Mouse (Mus musculus): ENCODE results near the gene Angel1. TPM values are rescaled to one million over a fixed set of nuclear protein-coding genes. Genes with fewer than 3 reads are reported as not detected.
A peak's percentile ranks its signal among the peaks of the same experiment; 100 is the strongest.

Gene Angel1
- total and polyA plus RNA-seq, 3 experiments: 1.3 to 5.3 TPM; not detected in 1

GRCm38 (mm10) chr12:86769819-86770218 is 43.6 kb upstream of the Angel1 start:
- H3K27ac ChIP-seq (ENCODE audit: control insufficient read depth, low read depth, low read length): no peak overlapping the region
- peaks cover 0 to 3% of the 10 kb centered on the region in 2 experiments; a peak in 1 of 4 replicates for H3K36me3 ChIP-seq (ENCODE audit: control insufficient read depth in 1 of 2, insufficient read depth in 2 of 2, low read length in 2 of 2)
- no peaks in the 10 kb centered on the region for H3K9me3 ChIP-seq (replicated peaks; ENCODE audit: insufficient read depth, low read length)
- H3K4me3 ChIP-seq (ENCODE audit: control insufficient read depth in 1 of 2, insufficient read depth in 1 of 2, low read depth in 2 of 2, low read length in 2 of 2): no peak overlapping the region
- H3K4me1 ChIP-seq (ENCODE audit: control insufficient read depth in 1 of 2, insufficient read depth in 2 of 2, low read length in 2 of 2): peaks cover 0 to 8% of the 10 kb centered on the region in 2 experiments; a peak in 3 of 4 replicates
- no peaks in the 10 kb centered on the region for H3K79me2 ChIP-seq (ENCODE audit: control insufficient read depth, insufficient read depth, low read length, poor library complexity)
- DNase-seq (ENCODE audit: low read depth, low spot score): no peak
- no peak overlapping the region for H3K9ac ChIP-seq (ENCODE audit: control insufficient read depth, low read depth, low read length, poor library complexity, severe bottlenecking)
- no peaks in the 10 kb centered on the region for H3K27me3 ChIP-seq (ENCODE audit: control insufficient read depth in 1 of 2, insufficient read depth in 2 of 2, low read length in 2 of 2)
- TF ChIP-seq CHD2 (IDR thresholded peaks at IDR 0.05; ENCODE audit: low read length) (no peak), EP300 (IDR thresholded peaks at IDR 0.05; ENCODE audit: low read depth in 1 of 2, low read length in 2 of 2) (no peak), POLR2AphosphoS5 (IDR thresholded peaks at IDR 0.05; ENCODE audit: borderline replicate concordance, low read depth, low read length) (no peak), MYB (IDR thresholded peaks at IDR 0.05; ENCODE audit: low read depth, low read length) (no peak), HCFC1 (IDR thresholded peaks at IDR 0.05; ENCODE audit: low read depth, low read length) (no peak), MEF2A (IDR thresholded peaks at IDR 0.05; ENCODE audit: extremely low read depth, insufficient replicate concordance, low read depth, low read length, poor library complexity, severe bottlenecking) (no peak), NELFE (IDR thresholded peaks at IDR 0.05; ENCODE audit: low read depth, low read length) (no peak), BHLHE40 (IDR thresholded peaks at IDR 0.05; ENCODE audit: borderline replicate concordance, low read depth, low read length) (no peak), GABPA (IDR thresholded peaks at IDR 0.05; ENCODE audit: low read depth, low read length) (no peak), CTCF (IDR thresholded peaks at IDR 0.05 in 2 of 3, conservative IDR thresholded peaks at IDR 0.05 in 1 of 3; ENCODE audit: control insufficient read depth in 1 of 3, insufficient read depth in 1 of 3, low read depth in 2 of 3, low read length in 3 of 3, poor library complexity in 1 of 3, severe bottlenecking in 1 of 3) (no peak), ETS1 (IDR thresholded peaks at IDR 0.05; ENCODE audit: low read depth, low read length) (no peak), USF2 (IDR thresholded peaks at IDR 0.05; ENCODE audit: borderline replicate concordance in 1 of 2, insufficient read depth in 1 of 2, low read depth in 1 of 2, low read length in 2 of 2) (no peak), POLR2AphosphoS2 (IDR thresholded peaks at IDR 0.05; ENCODE audit: low read length) (no peak), USF1 (IDR thresholded peaks at IDR 0.05; ENCODE audit: low read depth, low read length) (no peak), MAZ (IDR thresholded peaks at IDR 0.05; ENCODE audit: low read depth, low read length) (no peak), RCOR1 (IDR thresholded peaks at IDR 0.05; ENCODE audit: low read depth, low read length) (no peak), MAFK (IDR thresholded peaks at IDR 0.05; ENCODE audit: borderline replicate concordance, low read depth, low read length) (no peak), JUND (IDR thresholded peaks at IDR 0.05; ENCODE audit: low read depth, low read length) (no peak)

GRCm38 (mm10) chr12:86768986-86769580 is 42.8 kb upstream of the Angel1 start:
- peaks cover 0 to 3% of the 10 kb centered on the region in 2 experiments; a peak in 1 of 4 replicates for H3K36me3 ChIP-seq (ENCODE audit: control insufficient read depth in 1 of 2, insufficient read depth in 2 of 2, low read length in 2 of 2)
- H3K27me3 ChIP-seq (ENCODE audit: control insufficient read depth in 1 of 2, insufficient read depth in 2 of 2, low read length in 2 of 2): no peaks in the 10 kb centered on the region
- no peaks in the 10 kb centered on the region for H3K9me3 ChIP-seq (replicated peaks; ENCODE audit: insufficient read depth, low read length)
- no peak overlapping the region for H3K4me3 ChIP-seq (ENCODE audit: control insufficient read depth in 1 of 2, insufficient read depth in 1 of 2, low read depth in 2 of 2, low read length in 2 of 2)
- H3K27ac ChIP-seq (ENCODE audit: control insufficient read depth, low read depth, low read length): no peak overlapping the region
- no peak overlapping the region for H3K9ac ChIP-seq (ENCODE audit: control insufficient read depth, low read depth, low read length, poor library complexity, severe bottlenecking)
- peaks cover 0 to 8% of the 10 kb centered on the region in 2 experiments; a peak in 3 of 4 replicates for H3K4me1 ChIP-seq (ENCODE audit: control insufficient read depth in 1 of 2, insufficient read depth in 2 of 2, low read length in 2 of 2)
- no peaks in the 10 kb centered on the region for H3K79me2 ChIP-seq (ENCODE audit: control insufficient read depth, insufficient read depth, low read length, poor library complexity)
- TF ChIP-seq ELF1 (IDR thresholded peaks at IDR 0.05; ENCODE audit: low read depth, low read length): no peak
- TF ChIP-seq JUND (IDR thresholded peaks at IDR 0.05; ENCODE audit: low read depth, low read length): peak; percentile 97
- TF ChIP-seq CTCF (IDR thresholded peaks at IDR 0.05 in 2 of 3, conservative IDR thresholded peaks at IDR 0.05 in 1 of 3; ENCODE audit: control insufficient read depth in 1 of 3, insufficient read depth in 1 of 3, low read depth in 2 of 3, low read length in 3 of 3, poor library complexity in 1 of 3, severe bottlenecking in 1 of 3): peak; percentile 84 to 89 (median 88)
- TF ChIP-seq MAFK (IDR thresholded peaks at IDR 0.05; ENCODE audit: borderline replicate concordance, low read depth, low read length): no peak
- TF ChIP-seq MYB (IDR thresholded peaks at IDR 0.05; ENCODE audit: low read depth, low read length): no peak
- no peak for TF ChIP-seq GABPA (IDR thresholded peaks at IDR 0.05; ENCODE audit: low read depth, low read length)
- TF ChIP-seq ZC3H11A (IDR thresholded peaks at IDR 0.05; ENCODE audit: low read depth, low read length): peak; percentile 73
- TF ChIP-seq MAZ (IDR thresholded peaks at IDR 0.05; ENCODE audit: low read depth, low read length): peak; percentile 25; the same call in 1 of the 2 replicates
- no peak for TF ChIP-seq CHD2 (IDR thresholded peaks at IDR 0.05; ENCODE audit: low read length)
- no peak for TF ChIP-seq TCF12 (IDR thresholded peaks at IDR 0.05; ENCODE audit: low read depth, low read length)
- peak; percentile 92 for TF ChIP-seq SMC3 (IDR thresholded peaks at IDR 0.05; ENCODE audit: low read depth, low read length)
- TF ChIP-seq HCFC1 (IDR thresholded peaks at IDR 0.05; ENCODE audit: low read depth, low read length): no peak
- TF ChIP-seq RAD21 (IDR thresholded peaks at IDR 0.05; ENCODE audit: low read depth, low read length): peak; percentile 72
- peak; percentile 79 for DNase-seq (ENCODE audit: low read depth, low spot score)

Measured in MEL (cell line).